Mouse (Mus musculus) right cerebral cortex, postnatal 14 days (tissue): ENCODE data around the gene Grk1.

Source experiments
- DNase-seq: peaks from one replicate; pipeline ENCODE4 v3.0.0; 2022

Gene Grk1

GRCm38 (mm10) chr8:13404666-13405131 lies at the start of gene Grk1:
TSS of gene Grk1 (plus strand) at chr8:13405081.
- DNase-seq: no peak

- no peak for DNase-seq
Observed at GRCm38 (mm10) chr8:13356221-13356620, 48.7 kb upstream of the Grk1 start.

DNA sequence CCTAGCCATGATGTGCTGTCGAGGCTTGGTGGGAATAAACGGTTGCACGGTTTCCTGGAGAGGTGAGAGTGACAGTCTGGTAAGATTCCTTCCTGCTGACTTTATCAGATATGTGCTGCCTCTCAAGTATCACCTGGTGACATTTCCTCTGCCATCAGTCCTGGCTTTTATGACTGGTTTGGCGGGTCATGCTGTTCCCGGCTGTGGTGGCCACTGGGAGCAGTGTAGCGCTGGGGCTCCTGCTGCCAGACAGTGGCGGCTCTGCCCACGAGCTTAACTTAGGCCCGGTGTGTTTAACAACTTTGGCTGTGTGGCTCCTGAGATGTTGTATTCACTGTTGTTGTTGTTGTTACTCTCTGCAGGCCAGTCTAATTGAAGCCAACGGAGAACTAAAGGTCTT lies 48.2 kb upstream of the Grk1 start:
- DNase-seq: no peak

GRCm38 (mm10) chr8:13360213-13360612 lies 44.7 kb upstream of the Grk1 start:
- DNase-seq: no peak

DNA sequence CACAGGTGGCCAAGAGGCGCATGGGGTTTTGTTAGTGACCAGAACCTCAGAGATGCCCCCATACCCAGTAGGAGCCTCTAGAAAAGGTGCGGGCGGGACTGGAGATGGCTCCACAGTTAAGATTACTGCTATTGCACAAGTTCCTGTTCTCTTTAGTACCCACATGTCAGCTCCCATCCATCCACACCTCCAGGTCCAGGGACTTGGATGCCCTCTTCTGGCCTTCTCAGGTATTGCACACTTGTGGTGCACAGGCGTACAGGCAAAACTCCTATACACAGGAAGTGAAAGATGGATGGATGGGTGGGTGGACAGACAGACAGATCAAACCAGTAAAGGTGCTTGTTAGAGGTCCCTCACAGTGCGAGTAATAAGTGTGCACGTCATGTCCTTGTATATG lies 43.0 kb upstream of the Grk1 start:
- DNase-seq: no peak

- DNase-seq: no peak
Observed at GRCm38 (mm10) chr8:13373151-13373662, 31.7 kb upstream of the Grk1 start.

- no peak for DNase-seq
Observed at GRCm38 (mm10) chr8:13381630-13382029, 23.3 kb upstream of the Grk1 start.

GRCm38 (mm10) chr8:13382536-13382935 lies 22.3 kb upstream of the Grk1 start:
- no peak for DNase-seq

GRCm38 (mm10) chr8:13382999-13383398 lies 21.9 kb upstream of the Grk1 start:
- no peak for DNase-seq

- DNase-seq: no peak
Observed at GRCm38 (mm10) chr8:13386366-13386765, 18.5 kb upstream of the Grk1 start.

DNA sequence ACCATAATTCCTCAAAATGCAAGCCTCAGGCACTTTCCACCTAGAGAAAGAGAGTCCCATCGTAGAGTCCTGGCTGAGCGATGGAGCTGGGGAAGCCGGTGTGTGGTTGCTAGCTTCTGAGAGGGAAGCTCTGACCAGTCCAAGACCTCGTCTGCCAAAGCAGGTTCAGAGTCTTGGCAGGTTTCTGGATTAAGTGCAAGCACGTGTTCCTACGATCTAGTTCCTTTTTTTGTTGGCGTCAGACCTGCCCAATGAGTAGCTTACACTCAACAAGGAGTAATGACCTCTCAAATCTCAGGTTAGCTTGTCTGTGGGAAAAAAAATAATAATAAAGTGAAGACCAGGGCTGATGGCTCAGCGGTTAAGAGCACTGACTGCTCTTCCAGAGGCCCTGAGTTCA lies 17.2 kb upstream of the Grk1 start:
- no peak for DNase-seq

GRCm38 (mm10) chr8:13388744-13389143 lies 16.1 kb upstream of the Grk1 start:
- no peak for DNase-seq

DNA sequence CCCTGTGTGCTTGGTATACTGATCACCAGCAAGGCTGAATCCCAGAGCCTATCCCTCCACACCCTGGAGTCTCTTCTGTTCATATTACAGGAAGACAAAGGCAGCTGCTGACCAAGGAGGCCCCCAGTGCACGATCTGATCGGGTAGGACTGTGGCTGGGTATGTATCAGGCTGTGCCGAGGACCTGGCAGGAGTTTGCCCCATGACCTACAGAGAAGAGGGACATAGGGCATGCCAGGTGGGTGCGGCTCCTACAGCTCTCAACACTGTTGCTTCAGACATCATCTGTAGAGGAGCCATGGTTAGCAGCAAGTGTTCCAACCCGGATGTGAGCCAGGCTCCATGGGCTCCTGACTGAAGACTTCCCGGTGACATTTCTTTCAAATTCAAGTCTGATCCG lies 11.0 kb upstream of the Grk1 start:
- no peak for DNase-seq

DNA sequence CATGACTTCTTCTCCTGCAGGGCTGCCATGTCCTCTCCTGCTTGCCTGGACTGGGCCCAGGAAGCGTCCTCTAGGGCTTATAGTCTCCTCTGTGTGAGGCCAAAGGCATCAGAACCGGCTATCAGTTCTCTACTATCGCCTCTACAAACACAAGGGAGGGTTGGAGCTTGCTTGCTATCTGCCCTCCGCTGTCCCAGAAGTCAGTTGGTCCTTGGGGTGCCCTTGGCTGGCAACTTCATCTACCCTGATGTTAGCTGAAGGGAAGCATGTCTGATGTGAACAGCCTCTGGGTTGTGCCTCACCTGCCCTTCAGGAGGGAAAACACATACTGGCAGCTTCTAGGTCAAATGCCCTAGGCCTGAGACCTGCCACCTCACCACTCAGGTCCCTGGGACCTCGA lies 8.2 kb upstream of the Grk1 start, which contains the start of gene Atp4b:
TSS of gene Atp4b (minus strand) at position 101 of the 400 bp plus-strand sequence.
- DNase-seq: no peak

DNA sequence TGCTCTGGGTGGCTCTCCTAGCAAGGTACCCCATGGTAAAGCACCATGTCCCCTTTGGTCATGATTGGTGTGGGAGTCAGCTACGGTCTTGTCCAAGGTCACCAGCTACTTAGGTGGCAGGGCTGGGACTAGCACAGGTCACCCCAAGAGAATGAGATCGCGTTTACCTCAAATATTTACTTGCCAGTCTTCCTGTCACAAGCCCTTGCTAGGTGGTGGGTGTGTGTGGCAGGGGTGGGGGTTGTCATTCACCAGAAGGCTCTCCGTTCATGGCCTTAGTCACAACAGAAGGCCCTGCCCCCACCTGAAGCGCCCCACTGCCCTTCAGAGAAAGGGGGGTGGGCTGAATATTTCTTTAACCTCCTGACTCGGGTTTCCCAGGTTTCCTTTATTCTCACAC lies 1.4 kb upstream of the Grk1 start:
- DNase-seq: no peak

DNA sequence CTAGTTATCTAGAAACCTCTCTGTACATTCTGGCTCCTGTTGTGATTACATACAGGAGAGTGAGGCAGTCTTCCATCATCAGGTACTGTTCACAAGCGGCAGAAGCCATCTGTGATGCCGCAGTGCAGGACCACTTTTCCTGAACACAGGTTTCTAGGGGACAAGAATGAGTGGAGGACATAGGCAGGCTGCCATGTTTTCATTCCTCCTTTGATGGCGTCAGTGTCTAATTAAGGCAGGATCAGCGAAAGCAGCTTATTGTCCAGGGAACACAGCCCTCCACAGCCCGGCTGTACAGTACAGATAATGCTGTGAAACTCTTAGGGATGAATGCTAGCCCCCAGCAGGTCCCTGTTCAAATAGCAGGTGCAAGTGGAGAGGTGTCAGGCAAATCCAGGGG lies 1.1 kb downstream of the Grk1 start:
- DNase-seq: no peak

DNA sequence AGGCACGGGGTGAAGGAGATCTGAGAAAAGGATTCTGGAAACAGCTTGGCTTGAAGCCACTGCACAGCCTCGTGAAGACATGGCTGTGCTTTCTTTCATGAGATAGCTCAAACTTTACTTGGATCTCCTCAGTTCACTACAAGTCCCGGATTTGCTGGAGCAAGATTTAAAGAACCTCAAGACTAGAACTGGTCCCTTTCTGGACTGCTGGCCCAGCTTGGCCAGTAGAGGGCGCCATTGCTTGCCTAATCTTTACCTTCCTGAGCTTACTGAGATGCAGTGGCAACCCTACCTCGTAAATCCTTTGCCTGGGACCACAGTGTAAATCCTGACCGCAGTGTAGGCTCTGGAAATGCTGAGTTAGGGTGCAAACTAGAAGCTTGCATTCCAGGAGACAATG lies 6.7 kb downstream of the Grk1 start:
- DNase-seq: peak; percentile 68

DNA sequence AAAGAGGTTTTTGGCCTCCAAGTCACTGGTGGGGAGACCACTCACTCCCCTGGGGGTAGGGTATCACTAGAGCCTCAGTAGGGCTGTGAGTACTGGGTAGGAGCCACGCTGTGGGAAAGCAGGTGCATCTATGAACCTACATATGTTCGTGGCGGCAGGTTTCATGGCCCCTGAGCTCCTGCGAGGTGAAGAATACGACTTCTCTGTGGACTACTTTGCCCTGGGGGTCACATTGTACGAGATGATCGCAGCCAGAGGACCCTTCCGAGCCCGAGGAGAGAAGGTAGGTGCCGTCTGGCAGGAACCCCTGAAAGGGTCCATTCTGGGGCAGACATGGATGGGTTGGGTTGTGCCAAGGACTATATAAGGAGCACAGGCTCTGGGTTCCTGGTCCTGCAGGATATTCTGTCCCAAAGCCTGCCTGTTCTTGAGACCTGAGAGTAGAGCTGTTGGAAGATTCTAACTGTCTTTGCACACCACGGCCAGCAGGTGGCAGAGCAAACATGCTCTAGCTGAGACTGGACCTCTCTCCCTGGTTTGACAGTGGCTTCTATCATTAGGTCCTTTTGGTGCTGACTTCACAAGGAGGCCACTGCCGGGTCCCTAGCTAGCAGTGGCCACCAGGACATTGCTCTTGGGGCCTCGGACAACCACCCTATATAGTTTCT lies 8.1 kb downstream of the Grk1 start:
- peak; percentile 63 for DNase-seq

- DNase-seq: no peak
Observed at GRCm38 (mm10) chr8:13413823-13414390, 9.0 kb downstream of the Grk1 start.

GRCm38 (mm10) chr8:13415879-13416278 lies 11.0 kb downstream of the Grk1 start:
- DNase-seq: no peak

- no peak for DNase-seq
Observed at GRCm38 (mm10) chr8:13419111-13419639, 14.3 kb downstream of the Grk1 start.

DNA sequence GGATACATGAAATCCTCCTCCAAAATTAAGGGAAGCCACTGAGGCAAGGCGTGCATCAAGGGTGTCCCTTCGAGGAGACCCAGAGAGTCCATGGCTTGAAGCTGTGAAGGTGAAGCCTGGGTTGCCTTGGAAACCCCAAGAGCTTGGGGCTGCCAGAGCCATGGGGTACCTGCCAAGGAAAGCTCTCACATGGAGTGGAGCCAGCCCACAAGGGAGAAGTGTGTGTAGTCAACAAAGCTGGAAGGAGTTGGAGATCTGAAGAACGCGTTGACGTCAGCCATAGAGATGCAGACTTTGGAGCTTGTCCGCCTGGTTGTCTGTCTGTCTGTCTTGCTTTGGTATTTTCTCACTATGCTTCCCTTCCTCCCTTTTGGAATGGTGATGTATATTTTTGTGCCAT lies 16.1 kb downstream of the Grk1 start:
- peak; percentile 19 for DNase-seq

DNA sequence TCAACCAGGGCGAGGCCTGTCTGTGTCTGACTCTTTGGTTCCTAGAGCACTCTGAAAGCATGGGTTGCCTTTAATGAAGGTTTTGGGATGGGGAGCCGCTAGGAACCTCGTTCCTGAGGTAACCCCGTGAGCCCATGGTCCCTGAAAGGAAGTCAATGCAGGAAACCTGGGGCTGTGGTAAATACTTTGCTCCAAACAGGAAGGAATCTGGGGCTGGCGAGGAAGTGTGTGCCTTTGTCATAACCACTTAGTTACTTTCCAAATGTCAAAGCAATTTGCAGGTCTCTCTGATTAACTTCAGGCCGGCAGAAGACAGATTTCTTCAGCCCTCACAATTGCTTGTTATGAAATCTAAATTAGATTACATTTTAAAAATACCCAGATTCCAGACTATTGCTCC lies 22.5 kb downstream of the Grk1 start:
- no peak for DNase-seq

- no peak for DNase-seq
Observed at GRCm38 (mm10) chr8:13428156-13428555, 23.3 kb downstream of the Grk1 start.
